Mouse (Mus musculus) liver, postnatal 0 days (tissue): Measurements from ENCODE around the gene Selenof.

Experiments
- CTCF ChIP-seq: sonication (generic); IDR thresholded peaks from 2 replicates; pipeline ENCODE4 v1.5.1; 2016; ENCODE audit warnings: antibody characterized with exemption, low read depth
- EP300 ChIP-seq: IDR thresholded peaks from 2 replicates; pipeline ENCODE4 v1.6.1; 2016; ENCODE audit warnings: antibody characterized with exemption, low read depth, mild to moderate bottlenecking

DNA sequence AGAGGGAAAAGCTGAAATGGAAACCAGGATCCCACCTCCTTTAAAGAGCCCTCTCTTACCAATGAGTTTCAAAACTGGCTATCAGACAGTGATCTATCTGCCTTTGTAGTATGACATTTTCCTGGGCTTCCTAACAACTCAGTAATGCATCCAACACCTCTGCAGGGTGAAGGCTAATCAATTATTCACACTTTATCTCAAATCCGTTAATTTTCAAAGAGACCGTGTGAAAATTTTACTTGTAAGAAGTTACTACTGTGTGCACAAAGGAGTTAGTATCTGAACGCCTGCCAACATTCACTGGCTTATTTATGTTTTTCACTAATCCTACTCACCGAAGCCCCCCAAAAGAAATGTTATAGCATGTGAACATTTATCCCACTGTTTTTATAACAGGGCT lies 24.3 kb upstream of the Selenof start:
- TF ChIP-seq EP300 (no peak), CTCF (no peak)
